Mouse (Mus musculus) cortical plate, adult 2 months (tissue): ENCODE data around the gene Neb.
"Not testable (repeated sequence)": the region's sequence is repeated elsewhere in the genome, so short reads cannot be mapped to it uniquely, and the experiment has no call there.

Source experiments
- CTCF ChIP-seq: fragments of 200-500 bp; IDR thresholded peaks from 2 replicates; pipeline ENCODE4 v1.5.1; 2011; ENCODE audit warnings: mild to moderate bottlenecking, control low read depth, low read length; ENCODE audit not compliant: insufficient read depth; ENCODE audit errors: extremely low read depth
- POLR2A ChIP-seq: fragments of 200-500 bp; IDR thresholded peaks from 2 replicates; pipeline ENCODE4 v1.6.1; 2011; ENCODE audit warnings: mild to moderate bottlenecking, low read length, control low read depth; ENCODE audit not compliant: insufficient read depth; ENCODE audit errors: extremely low read depth

DNA sequence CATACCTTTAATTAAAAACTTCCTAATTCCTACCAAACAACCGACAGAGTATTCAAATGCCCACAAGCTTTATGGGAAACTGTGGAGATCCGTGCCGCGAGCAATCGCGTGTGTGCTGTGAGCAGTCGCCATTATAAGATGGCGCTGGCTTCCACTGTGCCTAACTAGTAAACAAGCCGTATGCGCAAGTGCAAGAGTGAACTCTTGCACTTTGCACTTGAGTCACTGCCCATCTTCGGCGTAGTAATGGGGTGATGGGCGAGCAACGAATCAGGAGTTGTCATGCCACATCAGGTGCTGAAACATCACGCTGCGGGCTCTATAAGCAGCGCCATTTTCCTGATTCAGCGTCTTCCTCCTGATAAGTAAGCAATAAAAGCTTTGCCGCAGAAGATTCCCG lies 246.9 kb downstream of the Neb start:
- not testable (repeated sequence) for TF ChIP-seq CTCF, POLR2A
